Mouse (Mus musculus): ENCODE results near the gene Olfr944. TPM values are rescaled to one million over a fixed set of nuclear protein-coding genes. Genes with fewer than 3 reads are reported as not detected.

Gene Olfr944
- total RNA-seq (2012; rRNA removed): not detected in 2 replicates
- not detected for polyA plus RNA-seq (2012; ENCODE audit: insufficient read depth in 1 of 2, insufficient read length in 2 of 2, low read depth in 1 of 2, low replicate concordance in 2 of 2, missing spikeins in 1 of 2)

- Histone ChIP-seq H3K27me3 (ENCODE audit: control insufficient read depth in 1 of 2, insufficient read depth in 2 of 2, low read length in 2 of 2) (no peaks in the 10 kb centered on the region), H3K36me3 (ENCODE audit: control insufficient read depth in 1 of 2, insufficient read depth in 2 of 2, low read length in 2 of 2) (no peaks in the 10 kb centered on the region)
- TF ChIP-seq HCFC1 (IDR thresholded peaks at IDR 0.05; ENCODE audit: low read depth, low read length): no peak
- TF ChIP-seq MXI1 (IDR thresholded peaks at IDR 0.05; ENCODE audit: low read depth, low read length): no peak
- TF ChIP-seq SIN3A (IDR thresholded peaks at IDR 0.05; ENCODE audit: low read length): no peak
Observed at GRCm38 (mm10) chr9:39201620-39202019, at the start of gene Olfr944. TSS of gene Olfr944 (plus strand) at chr9:39201920.

DNA sequence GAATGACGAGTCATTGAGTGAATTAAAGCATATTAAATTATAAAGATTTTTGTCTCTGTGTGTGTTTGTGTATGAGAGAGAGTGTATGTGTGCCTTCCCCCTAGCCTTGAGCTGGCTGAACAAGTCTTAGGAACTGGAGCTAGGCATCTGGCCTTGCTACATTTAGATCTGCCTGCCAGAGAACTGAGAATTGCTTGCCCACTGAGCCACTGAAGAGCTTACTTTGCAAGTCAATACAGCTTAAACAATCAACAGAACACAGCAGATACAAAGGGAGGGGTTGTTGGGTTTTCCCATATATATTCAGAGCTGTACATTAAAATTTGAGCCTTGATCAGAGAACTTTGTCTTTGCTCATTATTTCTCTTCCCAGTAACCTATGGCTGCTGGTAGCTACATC lies 49.3 kb upstream of the Olfr944 start:
- no peaks in the 10 kb centered on the region for H3K9me3 ChIP-seq (replicated peaks; ENCODE audit: insufficient read depth, low read length)
- H3K4me1 ChIP-seq (ENCODE audit: control insufficient read depth in 1 of 2, insufficient read depth in 2 of 2, low read length in 2 of 2): no peaks in the 10 kb centered on the region
- TF ChIP-seq ETS1 (IDR thresholded peaks at IDR 0.05; ENCODE audit: low read depth, low read length) (no peak), HCFC1 (IDR thresholded peaks at IDR 0.05; ENCODE audit: low read depth, low read length) (no peak), USF2 (IDR thresholded peaks at IDR 0.05; ENCODE audit: borderline replicate concordance in 1 of 2, insufficient read depth in 1 of 2, low read depth in 1 of 2, low read length in 2 of 2) (no peak), GABPA (IDR thresholded peaks at IDR 0.05; ENCODE audit: low read depth, low read length) (no peak), TBP (IDR thresholded peaks at IDR 0.05; ENCODE audit: low read depth, low read length) (no peak)
- no peak for DNase-seq (ENCODE audit: low read depth, low spot score)
- H3K79me2 ChIP-seq (ENCODE audit: control insufficient read depth, insufficient read depth, low read length, poor library complexity): no peaks in the 10 kb centered on the region
- no peak overlapping the region for H3K4me3 ChIP-seq (ENCODE audit: control insufficient read depth in 1 of 2, insufficient read depth in 1 of 2, low read depth in 2 of 2, low read length in 2 of 2)
- no peaks in the 10 kb centered on the region for H3K36me3 ChIP-seq (ENCODE audit: control insufficient read depth in 1 of 2, insufficient read depth in 2 of 2, low read length in 2 of 2)
- H3K9ac ChIP-seq (ENCODE audit: control insufficient read depth, low read depth, low read length, poor library complexity, severe bottlenecking): no peak overlapping the region
- no peaks in the 10 kb centered on the region for H3K27me3 ChIP-seq (ENCODE audit: control insufficient read depth in 1 of 2, insufficient read depth in 2 of 2, low read length in 2 of 2)
- H3K27ac ChIP-seq (ENCODE audit: control insufficient read depth, low read depth, low read length): no peak overlapping the region

More at GRCm38 (mm10) chr9:39201620-39202019, at the start of gene Olfr944:
- Histone ChIP-seq H3K27ac (ENCODE audit: control insufficient read depth, low read depth, low read length) (no peak within 1 kb of the TSS), H3K79me2 (ENCODE audit: control insufficient read depth, insufficient read depth, low read length, poor library complexity) (no peaks in the 10 kb centered on the region), H3K9me3 (replicated peaks; ENCODE audit: insufficient read depth, low read length) (no peaks in the 10 kb centered on the region), H3K4me3 (ENCODE audit: control insufficient read depth in 1 of 2, insufficient read depth in 1 of 2, low read depth in 2 of 2, low read length in 2 of 2) (no peak within 1 kb of the TSS), H3K9ac (ENCODE audit: control insufficient read depth, low read depth, low read length, poor library complexity, severe bottlenecking) (no peak within 1 kb of the TSS), H3K4me1 (ENCODE audit: control insufficient read depth in 1 of 2, insufficient read depth in 2 of 2, low read length in 2 of 2) (no peaks in the 10 kb centered on the region)
- no peak for DNase-seq (ENCODE audit: low read depth, low spot score)

GRCm38 (mm10) chr9:39166004-39166403 lies 35.7 kb upstream of the Olfr944 start, which contains the start of gene Olfr943:
TSS of gene Olfr943 (plus strand) at chr9:39166304.
- no peaks in the 10 kb centered on the region for H3K79me2 ChIP-seq (ENCODE audit: control insufficient read depth, insufficient read depth, low read length, poor library complexity)
- TF ChIP-seq POLR2AphosphoS5 (IDR thresholded peaks at IDR 0.05; ENCODE audit: borderline replicate concordance, low read depth, low read length) (no peak), USF1 (IDR thresholded peaks at IDR 0.05; ENCODE audit: low read depth, low read length) (no peak), KAT2A (conservative IDR thresholded peaks at IDR 0.05; ENCODE audit: low read depth, low read length) (no peak), RAD21 (IDR thresholded peaks at IDR 0.05; ENCODE audit: low read depth, low read length) (no peak)

More at GRCm38 (mm10) chr9:39166004-39166403, 35.7 kb upstream of the Olfr944 start, which contains the start of gene Olfr943:
- no peaks in the 10 kb centered on the region for H3K36me3 ChIP-seq (ENCODE audit: control insufficient read depth in 1 of 2, insufficient read depth in 2 of 2, low read length in 2 of 2)
- no peaks in the 10 kb centered on the region for H3K9me3 ChIP-seq (replicated peaks; ENCODE audit: insufficient read depth, low read length)
- H3K27me3 ChIP-seq (ENCODE audit: control insufficient read depth in 1 of 2, insufficient read depth in 2 of 2, low read length in 2 of 2): no peaks in the 10 kb centered on the region
- no peaks in the 10 kb centered on the region for H3K4me1 ChIP-seq (ENCODE audit: control insufficient read depth in 1 of 2, insufficient read depth in 2 of 2, low read length in 2 of 2)
- H3K9ac ChIP-seq (ENCODE audit: control insufficient read depth, low read depth, low read length, poor library complexity, severe bottlenecking): no peak within 1 kb of the TSS
- DNase-seq (ENCODE audit: low read depth, low spot score): no peak
- no peak within 1 kb of the TSS for H3K4me3 ChIP-seq (ENCODE audit: control insufficient read depth in 1 of 2, insufficient read depth in 1 of 2, low read depth in 2 of 2, low read length in 2 of 2)
- H3K27ac ChIP-seq (ENCODE audit: control insufficient read depth, low read depth, low read length): no peak within 1 kb of the TSS

Data from MEL (cell line).